Mouse (Mus musculus): Measurements from ENCODE around the gene Hoxb7. TPM values are rescaled to one million over a fixed set of nuclear protein-coding genes. Genes with fewer than 3 reads are reported as not detected.

The Hoxb7 gene
- polyA plus RNA-seq, 1 experiment from 2014 or later: 101 TPM

DNA sequence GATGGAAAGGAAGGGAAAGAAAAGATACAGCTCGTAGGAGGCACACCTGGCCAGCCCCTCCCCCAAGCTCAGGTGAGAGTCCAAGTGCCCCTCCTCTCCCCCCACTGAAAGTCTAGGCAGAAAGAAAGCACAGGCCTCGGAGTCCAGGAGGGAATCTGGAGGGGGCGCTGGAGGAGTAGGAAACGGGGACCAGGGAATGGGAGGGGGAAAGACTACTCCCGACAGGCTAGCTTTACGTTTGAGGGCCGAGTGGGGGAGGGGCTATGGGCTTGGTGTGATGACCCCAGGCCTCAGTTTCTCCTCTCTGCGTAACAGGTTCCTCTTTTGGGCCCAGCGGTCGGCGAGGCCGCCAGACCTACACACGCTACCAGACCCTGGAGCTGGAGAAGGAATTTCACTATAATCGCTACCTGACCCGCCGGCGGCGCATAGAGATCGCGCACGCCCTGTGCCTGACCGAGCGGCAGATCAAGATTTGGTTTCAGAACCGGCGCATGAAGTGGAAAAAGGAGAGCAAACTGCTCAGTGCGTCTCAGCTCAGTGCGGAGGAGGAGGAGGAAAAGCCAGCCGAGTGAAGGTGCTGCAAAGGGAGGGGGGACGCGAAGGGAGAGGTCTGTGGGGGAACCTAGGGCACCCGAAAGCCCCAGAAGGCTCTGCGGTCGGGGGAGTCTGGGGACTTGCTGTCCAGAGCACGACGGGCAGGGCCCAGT lies 14.1 kb downstream of the Hoxb7 start:
- Histone ChIP-seq H3K27ac (peak overlapping the region; percentile 99), H3K9ac (peak overlapping the region; percentile 100), H3K36me3 (peaks cover 24% of the 10 kb centered on the region), H3K9me3 (no peaks in the 10 kb centered on the region), H3K4me1 (peaks cover 40% of the 10 kb centered on the region), H3K4me3 (peak overlapping the region; percentile 99), H3K27me3 (replicated peaks) (no peaks in the 10 kb centered on the region), H3K4me2 (replicated peaks) (peak overlapping the region; percentile 100)
- under 1% methylated on average over 35 of the region's 35 CpGs for WGBS
- ATAC-seq (ENCODE audit: low FRiP score, low read depth): no peak

DNA sequence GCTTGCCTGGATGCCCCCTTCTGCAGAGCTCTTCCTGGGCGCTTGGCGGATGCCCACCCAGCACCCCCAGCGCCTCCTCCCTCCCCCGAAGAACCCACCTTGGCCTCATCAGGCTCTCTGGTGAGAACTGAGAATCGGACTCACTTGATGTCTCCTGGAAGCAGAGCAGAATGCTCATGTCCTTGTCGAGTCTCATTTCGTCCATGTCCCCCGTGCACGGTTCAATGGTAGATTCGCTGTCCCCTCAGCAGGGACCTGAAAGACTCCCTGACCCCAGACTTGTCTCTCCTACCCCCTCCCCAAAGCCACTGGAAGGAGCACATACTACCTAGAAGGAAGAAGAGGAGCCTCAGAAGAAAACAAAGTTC lies 14.6 kb downstream of the Hoxb7 start:
- H3K36me3 ChIP-seq: peaks cover 26% of the 10 kb centered on the region
- peaks cover 43% of the 10 kb centered on the region for H3K4me1 ChIP-seq
- peak overlapping the region; percentile 99 for H3K4me3 ChIP-seq
- H3K9ac ChIP-seq: peak overlapping the region; percentile 100
- peak overlapping the region; percentile 99 for H3K27ac ChIP-seq
- H3K27me3 ChIP-seq (replicated peaks): no peaks in the 10 kb centered on the region
- no peaks in the 10 kb centered on the region for H3K9me3 ChIP-seq
- ATAC-seq (ENCODE audit: low FRiP score, low read depth): no peak
- H3K4me2 ChIP-seq (replicated peaks): peak overlapping the region; percentile 100
- 2% methylated on average over 10 of the region's 10 CpGs for WGBS

DNA sequence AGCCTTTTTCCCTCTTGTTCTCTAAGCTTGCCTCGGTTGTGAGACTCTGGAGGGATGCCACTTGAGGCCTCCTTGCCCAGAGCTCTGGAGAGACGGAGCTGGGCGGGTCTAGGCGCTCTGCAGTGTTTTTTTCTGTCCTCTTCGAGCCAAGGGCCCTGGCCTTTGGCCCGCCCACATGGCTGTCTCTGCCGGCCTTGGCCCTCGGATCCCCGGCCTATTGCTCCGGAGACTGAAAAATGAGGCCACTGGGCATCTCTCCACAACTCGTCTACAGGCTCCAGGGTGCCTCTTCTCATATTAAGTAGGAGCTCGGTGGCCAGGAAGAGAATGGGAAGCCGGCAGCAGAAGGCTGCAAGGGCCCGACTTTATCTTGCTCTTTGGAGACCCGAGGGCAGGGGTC lies 15.4 kb downstream of the Hoxb7 start:
- H3K4me1 ChIP-seq: peaks cover 45% of the 10 kb centered on the region
- H3K36me3 ChIP-seq: peaks cover 26% of the 10 kb centered on the region
- no peaks in the 10 kb centered on the region for H3K27me3 ChIP-seq (replicated peaks)
- no peak for ATAC-seq (ENCODE audit: low FRiP score, low read depth)
- peak overlapping the region; percentile 100 for H3K9ac ChIP-seq
- H3K4me3 ChIP-seq: peak overlapping the region; percentile 99
- 1% methylated on average over 15 of the region's 15 CpGs for WGBS
- peak overlapping the region; percentile 99 for H3K27ac ChIP-seq
- peak overlapping the region; percentile 100 for H3K4me2 ChIP-seq (replicated peaks)
- H3K9me3 ChIP-seq: no peaks in the 10 kb centered on the region

DNA sequence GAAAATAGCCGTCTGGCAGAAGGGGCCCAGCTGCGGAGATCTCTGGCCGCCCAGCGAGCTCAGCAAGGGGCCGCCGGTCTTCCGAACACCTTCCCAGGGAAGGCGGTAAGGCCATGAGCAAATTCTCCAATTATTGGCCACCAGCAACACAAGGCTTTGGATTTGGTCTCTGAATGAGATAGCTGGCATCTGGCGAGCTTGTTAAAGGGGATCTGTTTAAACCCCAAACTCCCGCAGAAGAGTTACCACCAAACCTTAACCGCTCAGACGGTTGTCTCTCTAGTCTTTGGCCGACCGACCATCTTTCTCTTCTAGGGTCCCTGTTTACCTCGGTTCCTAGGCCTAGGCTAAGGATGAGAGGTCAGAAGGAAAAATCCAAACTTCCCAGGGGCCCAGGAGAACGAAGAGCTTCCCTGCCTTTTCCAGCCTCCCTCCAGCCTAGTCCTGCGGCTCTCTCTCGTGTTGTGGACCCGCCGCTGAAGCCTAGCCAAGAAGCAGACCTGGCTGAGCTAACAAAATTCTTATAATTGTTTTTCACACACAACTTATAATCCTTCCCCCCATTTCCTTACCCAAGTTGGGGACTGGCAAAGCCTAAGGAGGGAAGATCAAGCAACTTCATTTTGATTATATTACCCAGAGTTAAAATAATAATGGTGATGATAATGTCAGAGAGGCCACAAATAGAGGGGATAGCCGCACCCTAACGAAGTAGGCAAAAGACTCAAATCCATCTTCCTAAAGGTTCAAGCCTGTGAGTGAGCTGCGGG lies 16.1 kb downstream of the Hoxb7 start:
- peak overlapping the region; percentile 100 for H3K4me2 ChIP-seq (replicated peaks)
- peak overlapping the region; percentile 99 for H3K4me3 ChIP-seq
- 3% methylated on average over 23 of the region's 23 CpGs for WGBS
- no peak for ATAC-seq (ENCODE audit: low FRiP score, low read depth)
- no peaks in the 10 kb centered on the region for H3K9me3 ChIP-seq
- peak overlapping the region; percentile 99 for H3K27ac ChIP-seq
- H3K9ac ChIP-seq: peak overlapping the region; percentile 100
- no peaks in the 10 kb centered on the region for H3K27me3 ChIP-seq (replicated peaks)
- peaks cover 26% of the 10 kb centered on the region for H3K36me3 ChIP-seq
- H3K4me1 ChIP-seq: peaks cover 47% of the 10 kb centered on the region

DNA sequence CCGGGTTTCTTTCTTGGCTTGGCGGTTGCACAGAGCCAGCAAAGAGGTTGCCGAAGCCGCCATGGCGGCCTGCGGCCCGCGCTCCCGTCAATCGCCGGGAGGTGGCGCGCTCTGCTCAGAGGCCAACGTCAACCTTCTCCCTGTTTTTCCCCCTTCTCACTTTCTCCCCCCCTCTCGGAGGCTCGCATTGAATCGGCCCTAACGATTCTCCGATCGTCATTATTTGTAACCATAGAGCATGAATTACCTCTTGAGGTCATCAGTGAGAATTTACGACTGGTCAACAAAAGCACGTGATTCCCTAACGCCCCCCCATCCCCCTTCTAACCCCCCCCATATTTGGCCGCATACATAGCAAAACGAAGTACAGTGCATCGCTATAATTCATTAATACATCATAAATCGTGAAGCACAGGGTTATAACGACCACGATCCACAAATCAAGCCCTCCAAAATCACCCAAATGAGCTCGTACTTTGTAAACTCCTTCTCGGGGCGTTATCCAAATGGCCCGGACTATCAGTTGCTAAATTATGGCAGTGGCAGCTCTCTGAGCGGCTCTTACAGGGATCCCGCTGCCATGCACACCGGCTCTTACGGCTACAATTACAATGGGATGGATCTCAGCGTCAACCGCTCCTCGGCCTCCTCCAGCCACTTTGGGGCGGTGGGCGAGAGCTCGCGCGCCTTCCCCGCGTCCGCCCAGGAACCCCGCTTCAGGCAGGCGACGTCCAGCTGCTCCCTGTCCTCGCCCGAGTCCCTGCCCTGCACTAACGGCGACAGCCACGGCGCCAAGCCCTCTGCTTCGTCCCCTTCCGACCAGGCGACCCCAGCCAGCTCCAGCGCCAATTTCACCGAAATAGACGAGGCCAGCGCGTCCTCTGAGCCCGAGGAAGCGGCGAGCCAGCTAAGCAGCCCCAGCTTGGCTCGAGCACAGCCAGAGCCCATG lies 17.0 kb downstream of the Hoxb7 start, which contains the start of gene Hoxb5:
Hoxb5 (plus strand) TSS at position 186 of the 949 bp plus-strand sequence.
- no peaks in the 10 kb centered on the region for H3K27me3 ChIP-seq (replicated peaks)
- H3K4me1 ChIP-seq: peaks cover 48% of the 10 kb centered on the region
- peaks cover 26% of the 10 kb centered on the region for H3K36me3 ChIP-seq
- peak within 1 kb of the TSS; percentile 99 for H3K27ac ChIP-seq
- under 1% methylated on average over 69 of the region's 69 CpGs for WGBS
- peak within 1 kb of the TSS; percentile 99 for H3K4me3 ChIP-seq
- peak; percentile 55 for ATAC-seq (ENCODE audit: low FRiP score, low read depth)
- H3K4me2 ChIP-seq (replicated peaks): peak within 1 kb of the TSS; percentile 100
- no peaks in the 10 kb centered on the region for H3K9me3 ChIP-seq
- peak within 1 kb of the TSS; percentile 100 for H3K9ac ChIP-seq

DNA sequence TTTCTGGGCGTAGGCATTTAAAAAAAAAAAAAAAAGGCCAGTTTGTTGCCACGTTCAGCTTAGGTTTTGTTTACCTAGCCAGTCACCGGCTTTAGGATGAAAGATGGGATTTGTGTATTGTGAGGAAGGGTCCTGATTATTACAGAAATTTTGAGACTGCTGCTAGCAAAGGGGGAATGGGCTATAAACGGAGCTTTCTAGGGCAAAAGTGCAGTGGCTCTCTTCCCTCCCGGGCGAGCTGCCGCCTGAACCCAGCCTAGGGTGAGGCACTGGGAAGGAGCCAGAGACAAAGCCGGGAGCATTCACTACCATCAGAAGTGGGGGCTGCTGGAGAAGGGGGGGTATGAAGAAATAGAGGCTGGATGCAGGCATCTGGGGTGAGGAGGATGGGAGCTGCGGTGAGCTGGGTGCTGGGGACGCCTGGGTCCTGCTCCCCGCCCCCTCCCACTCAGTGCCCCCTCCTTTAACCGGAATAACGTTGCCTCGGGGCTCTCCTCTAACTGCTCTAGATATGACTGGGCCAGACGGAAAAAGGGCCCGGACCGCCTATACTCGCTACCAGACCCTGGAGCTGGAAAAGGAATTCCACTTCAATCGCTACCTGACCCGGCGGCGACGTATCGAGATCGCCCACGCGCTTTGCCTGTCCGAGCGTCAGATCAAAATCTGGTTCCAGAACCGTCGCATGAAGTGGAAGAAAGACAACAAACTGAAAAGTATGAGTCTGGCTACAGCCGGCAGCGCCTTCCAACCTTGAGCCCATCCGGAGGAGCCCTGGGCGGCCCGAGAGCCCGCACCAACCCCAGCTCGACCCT lies 18.2 kb downstream of the Hoxb7 start:
- peak overlapping the region; percentile 100 for H3K9ac ChIP-seq
- H3K27me3 ChIP-seq (replicated peaks): no peaks in the 10 kb centered on the region
- H3K4me1 ChIP-seq: peaks cover 60% of the 10 kb centered on the region
- under 1% methylated on average over 38 of the region's 38 CpGs for WGBS
- H3K9me3 ChIP-seq: no peaks in the 10 kb centered on the region
- peak overlapping the region; percentile 100 for H3K4me2 ChIP-seq (replicated peaks)
- H3K4me3 ChIP-seq: peak overlapping the region; percentile 99
- no peak for ATAC-seq (ENCODE audit: low FRiP score, low read depth)
- peaks cover 26% of the 10 kb centered on the region for H3K36me3 ChIP-seq
- H3K27ac ChIP-seq: peak overlapping the region; percentile 99

DNA sequence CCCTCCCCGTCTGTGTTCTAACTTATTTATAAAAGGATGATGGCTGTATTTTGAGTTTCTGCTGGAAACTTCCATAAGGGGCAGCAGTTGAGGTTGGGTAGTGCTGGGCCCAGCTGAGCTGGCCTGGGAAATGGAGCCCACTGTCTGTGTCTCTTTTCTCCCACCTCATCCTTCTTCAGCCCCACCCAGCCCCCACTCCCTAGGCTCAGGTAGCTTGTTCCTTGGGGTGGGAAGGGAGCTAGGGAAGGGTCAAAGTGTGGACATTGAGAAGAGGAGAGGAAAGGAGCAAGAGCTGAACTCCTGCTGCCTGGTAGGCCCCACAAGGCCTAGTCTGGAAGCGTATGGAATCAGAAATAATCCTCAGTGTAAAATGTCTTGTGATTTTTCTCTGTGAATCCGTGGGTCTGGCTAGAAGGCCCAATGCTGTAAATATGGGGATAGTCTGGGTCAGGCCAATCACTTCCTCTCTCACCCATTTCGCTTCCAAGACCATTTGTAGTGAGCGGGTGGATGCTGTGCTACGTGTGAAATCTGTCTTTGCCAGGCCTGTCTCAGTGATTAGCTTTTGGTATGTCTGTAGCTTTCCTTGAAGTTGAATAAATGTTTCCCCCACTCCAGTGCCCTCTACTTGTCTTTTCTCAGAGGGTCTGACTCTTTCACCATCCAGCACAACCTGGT lies 19.2 kb downstream of the Hoxb7 start:
- ATAC-seq (ENCODE audit: low FRiP score, low read depth): no peak
- H3K4me3 ChIP-seq: peak overlapping the region; percentile 99
- H3K9me3 ChIP-seq: no peaks in the 10 kb centered on the region
- H3K27me3 ChIP-seq (replicated peaks): no peaks in the 10 kb centered on the region
- H3K27ac ChIP-seq: peak overlapping the region; percentile 99
- H3K36me3 ChIP-seq: peaks cover 24% of the 10 kb centered on the region
- WGBS: 12% methylated on average over 6 of the region's 6 CpGs
- H3K4me1 ChIP-seq: peaks cover 61% of the 10 kb centered on the region
- H3K4me2 ChIP-seq (replicated peaks): peak overlapping the region; percentile 100
- peak overlapping the region; percentile 100 for H3K9ac ChIP-seq

DNA sequence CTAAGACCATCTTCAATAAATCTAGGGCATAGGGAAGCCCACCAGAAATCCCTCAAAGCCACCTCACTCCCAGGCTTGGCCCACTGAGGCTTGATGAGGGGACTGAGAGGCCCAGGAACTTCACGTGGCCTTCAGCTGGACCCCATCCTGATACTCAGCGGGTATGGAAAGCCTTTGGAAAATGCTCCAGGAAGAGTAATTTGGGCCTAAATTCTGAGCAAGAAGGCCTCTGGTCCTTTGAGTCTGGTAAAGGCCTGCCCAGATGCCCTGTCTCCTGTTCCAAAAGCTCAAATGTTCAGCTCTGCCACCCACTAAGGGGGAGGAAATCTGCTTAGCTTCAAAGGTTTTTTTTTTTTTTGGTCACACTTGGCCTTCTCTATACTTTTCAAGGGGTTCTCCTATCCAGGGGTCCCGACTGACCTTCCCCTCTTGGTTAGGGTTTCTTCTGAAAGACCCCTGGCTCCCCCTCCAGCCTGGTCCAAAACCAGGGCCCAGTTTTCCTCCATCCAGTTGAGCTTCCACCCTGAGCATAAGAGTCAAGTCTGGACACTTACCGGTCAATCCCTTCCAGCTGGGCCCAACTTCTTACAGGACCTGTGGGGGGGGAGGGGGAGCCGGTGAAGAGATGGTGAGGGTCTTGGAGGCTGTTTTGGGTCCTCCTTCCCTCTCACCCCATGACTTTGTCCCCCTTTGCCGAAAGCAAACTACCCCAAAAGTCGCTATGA lies 19.9 kb downstream of the Hoxb7 start:
- Histone ChIP-seq H3K9ac (peak overlapping the region; percentile 100), H3K9me3 (no peaks in the 10 kb centered on the region), H3K4me2 (replicated peaks) (peak overlapping the region; percentile 100), H3K27me3 (replicated peaks) (no peaks in the 10 kb centered on the region), H3K27ac (peak overlapping the region; percentile 99), H3K36me3 (peaks cover 18% of the 10 kb centered on the region), H3K4me1 (peaks cover 65% of the 10 kb centered on the region), H3K4me3 (peak overlapping the region; percentile 99)
- under 1% methylated on average over 7 of the region's 7 CpGs for WGBS
- ATAC-seq (ENCODE audit: low FRiP score, low read depth): peak; percentile 19; the same call in 1 of the 2 replicates

DNA sequence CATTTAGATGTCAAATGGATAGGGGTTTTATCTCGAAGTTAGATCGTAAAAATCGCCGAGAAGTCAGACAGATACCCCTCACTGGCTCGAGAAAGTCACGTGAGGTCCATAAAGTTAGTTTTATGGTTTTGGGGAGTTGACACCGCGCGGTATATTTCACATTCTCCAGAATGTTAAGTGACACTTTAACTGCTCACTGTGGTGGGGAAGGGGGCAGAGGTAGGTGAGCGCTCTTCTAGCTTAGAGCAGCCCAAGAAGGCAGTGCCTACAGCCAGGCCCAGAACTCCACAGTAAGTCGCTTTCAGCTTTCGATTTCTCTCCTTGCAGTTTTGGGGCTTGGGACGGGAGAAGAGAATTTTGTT lies 20.5 kb downstream of the Hoxb7 start:
- no peaks in the 10 kb centered on the region for H3K27me3 ChIP-seq (replicated peaks)
- peaks cover 13% of the 10 kb centered on the region for H3K36me3 ChIP-seq
- WGBS: 2% methylated on average over 13 of the region's 13 CpGs
- ATAC-seq (ENCODE audit: low FRiP score, low read depth): peak; percentile 63
- peak overlapping the region; percentile 99 for H3K27ac ChIP-seq
- no peaks in the 10 kb centered on the region for H3K9me3 ChIP-seq
- peaks cover 65% of the 10 kb centered on the region for H3K4me1 ChIP-seq
- H3K4me3 ChIP-seq: peak overlapping the region; percentile 99
- peak overlapping the region; percentile 100 for H3K4me2 ChIP-seq (replicated peaks)
- H3K9ac ChIP-seq: peak overlapping the region; percentile 100

DNA sequence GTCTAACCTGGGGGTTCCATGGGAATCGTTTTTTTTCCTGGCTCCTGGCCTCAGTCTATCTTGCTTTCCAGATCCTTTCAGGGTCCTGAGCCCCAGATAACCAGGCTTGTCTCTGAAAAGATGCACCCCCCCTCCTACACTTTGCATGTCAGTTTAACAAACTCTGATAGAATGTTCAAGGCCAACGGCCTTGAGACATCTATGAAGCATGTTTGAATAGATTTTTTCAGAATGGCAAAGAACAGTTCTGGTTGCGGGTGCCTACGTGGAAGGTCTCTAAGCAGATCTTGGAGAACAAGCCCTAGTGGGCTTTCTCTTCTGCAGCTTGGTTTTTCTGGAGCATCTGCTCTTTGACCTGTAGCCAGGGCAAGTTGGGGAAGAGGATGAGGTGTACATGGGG lies 22.3 kb downstream of the Hoxb7 start:
- peak overlapping the region; percentile 100 for H3K4me2 ChIP-seq (replicated peaks)
- 1% methylated on average over 4 of the region's 4 CpGs for WGBS
- H3K36me3 ChIP-seq: peaks cover 10% of the 10 kb centered on the region
- no peaks in the 10 kb centered on the region for H3K27me3 ChIP-seq (replicated peaks)
- ATAC-seq (ENCODE audit: low FRiP score, low read depth): no peak
- H3K4me1 ChIP-seq: peaks cover 73% of the 10 kb centered on the region
- peak overlapping the region; percentile 99 for H3K4me3 ChIP-seq
- H3K9ac ChIP-seq: peak overlapping the region; percentile 100
- no peaks in the 10 kb centered on the region for H3K9me3 ChIP-seq
- peak overlapping the region; percentile 100 for H3K27ac ChIP-seq
